Mouse (Mus musculus) hindbrain, embryonic 12.5 days (tissue): Measurements from ENCODE around the gene Eci2. TPM values are rescaled to one million over a fixed set of nuclear protein-coding genes. Genes with fewer than 3 reads are reported as not detected.
A peak's percentile ranks its signal among the peaks of the same experiment; 100 is the strongest.
"Not testable (repeated sequence)": the region's sequence is repeated elsewhere in the genome, so short reads cannot be mapped to it uniquely, and the experiment has no call there.

Experiments used
- ATAC-seq: fragments of 200-750 bp; cut with Nextera tagmentation; 2 replicates; pipeline ENCODE4 v1.8.0; 2017; ENCODE audit warnings: moderate TSS enrichment; ENCODE audit not compliant: low FRiP score
- H3K27ac ChIP-seq: fragments of 300-500 bp; sonication (generic); 2 replicates; pipeline ENCODE4 v1.5.1; 2016; ENCODE audit warnings: mild to moderate bottlenecking
- H3K27me3 ChIP-seq: fragments of 300-500 bp; sonication (generic); 2 replicates; pipeline ENCODE4 v1.6.1; 2016; ENCODE audit warnings: mild to moderate bottlenecking
- H3K36me3 ChIP-seq: fragments of 300-500 bp; sonication (generic); 2 replicates; pipeline ENCODE4 v1.6.1; 2016; ENCODE audit warnings: mild to moderate bottlenecking
- H3K4me1 ChIP-seq: fragments of 300-500 bp; sonication (generic); 2 replicates; pipeline ENCODE4 v1.6.1; 2016
- H3K4me2 ChIP-seq: fragments of 300-500 bp; sonication (generic); replicated peaks from 2 replicates; pipeline ENCODE4 v1.6.1; 2016; ENCODE audit warnings: mild to moderate bottlenecking
- H3K4me3 ChIP-seq: fragments of 300-500 bp; sonication (generic); 2 replicates; pipeline ENCODE4 v1.5.1; 2016; ENCODE audit warnings: mild to moderate bottlenecking
- H3K9ac ChIP-seq: fragments of 300-500 bp; sonication (generic); 2 replicates; pipeline ENCODE4 v1.6.1; 2016; ENCODE audit warnings: mild to moderate bottlenecking, moderate library complexity
- H3K9me3 ChIP-seq: fragments of 300-500 bp; sonication (generic); replicated peaks from 2 replicates; pipeline ENCODE4 v1.6.1; 2016; ENCODE audit warnings: mild to moderate bottlenecking
- WGBS: fragments of 180-500 bp; shearing (Covaris S2); methylation state at CpG from one replicate; pipeline ENCODE4 v1.1.7; 2016; 5-methylcytosine and 5-hydroxymethylcytosine counted together
- polyA plus RNA-seq: library from polyadenylated mRNA; unstranded; fragments of >200 nt; fragmentation: Nextera tagmentation; extraction: Ambion mirVana; gene quantifications from 2 replicates; pipeline ENCODE4 v1.2.1, GENCODE M21; 2016

Eci2 gene
- polyA plus RNA-seq, 1 experiment from 2014 or later: 122 TPM

- H3K9ac ChIP-seq, H3K9me3 ChIP-seq, H3K27me3 ChIP-seq, H3K27ac ChIP-seq, H3K4me2 ChIP-seq, H3K4me3 ChIP-seq, H3K4me1 ChIP-seq, ATAC-seq: not testable (repeated sequence)
- peaks cover 54% of the 10 kb centered on the region for H3K36me3 ChIP-seq
- 57% methylated on average over 5 of the region's 5 CpGs for WGBS
These were observed 48.3 kb downstream of the Eci2 start for GRCm38 (mm10) chr13:34978635-34979034.

- no peak for ATAC-seq
- Histone ChIP-seq H3K9ac (no peak overlapping the region), H3K27me3 (no peaks in the 10 kb centered on the region), H3K27ac (no peak overlapping the region), H3K4me1 (no peaks in the 10 kb centered on the region), H3K4me3 (no peak overlapping the region), H3K9me3 (no peaks in the 10 kb centered on the region), H3K36me3 (peaks cover 50% of the 10 kb centered on the region), H3K4me2 (no peak overlapping the region)
- 92% methylated on average over 3 of the region's 3 CpGs for WGBS
These were observed 49.5 kb downstream of the Eci2 start for GRCm38 (mm10) chr13:34977410-34977809.

GRCm38 (mm10) chr13:34976116-34976515 is 50.8 kb downstream of the Eci2 start:
- WGBS: 89% methylated on average over 4 of the region's 4 CpGs
- Histone ChIP-seq H3K4me1 (no peaks in the 10 kb centered on the region), H3K9me3 (no peaks in the 10 kb centered on the region), H3K4me2 (no peak overlapping the region), H3K27me3 (no peaks in the 10 kb centered on the region), H3K27ac (no peak overlapping the region), H3K9ac (no peak overlapping the region), H3K4me3 (no peak overlapping the region), H3K36me3 (peaks cover 39% of the 10 kb centered on the region)
- ATAC-seq: no peak

- ATAC-seq: no peak
- H3K4me2 ChIP-seq: no peak overlapping the region
- peaks cover 20% of the 10 kb centered on the region for H3K36me3 ChIP-seq
- no peak overlapping the region for H3K4me3 ChIP-seq
- 60% methylated on average over 1 of the region's 1 CpGs for WGBS
- no peaks in the 10 kb centered on the region for H3K4me1 ChIP-seq
- no peak overlapping the region for H3K27ac ChIP-seq
- H3K9ac ChIP-seq: no peak overlapping the region
- H3K9me3 ChIP-seq: no peaks in the 10 kb centered on the region
- no peaks in the 10 kb centered on the region for H3K27me3 ChIP-seq
These were observed 53.1 kb downstream of the Eci2 start for GRCm38 (mm10) chr13:34973770-34974169.

- Histone ChIP-seq H3K9ac (no peak overlapping the region), H3K4me1 (no peaks in the 10 kb centered on the region), H3K4me3 (no peak overlapping the region), H3K27me3 (no peaks in the 10 kb centered on the region), H3K27ac (no peak overlapping the region), H3K4me2 (no peak overlapping the region), H3K9me3 (no peaks in the 10 kb centered on the region), H3K36me3 (peaks cover 14% of the 10 kb centered on the region)
- no peak for ATAC-seq
- 54% methylated on average over 1 of the region's 1 CpGs for WGBS
These were observed 53.7 kb downstream of the Eci2 start for GRCm38 (mm10) chr13:34973149-34973548.

- H3K9ac ChIP-seq, H3K4me3 ChIP-seq, H3K4me2 ChIP-seq, H3K36me3 ChIP-seq, H3K9me3 ChIP-seq, ATAC-seq, H3K27ac ChIP-seq, H3K27me3 ChIP-seq, H3K4me1 ChIP-seq: not testable (repeated sequence)
These were observed 54.4 kb downstream of the Eci2 start for GRCm38 (mm10) chr13:34972456-34972855.

- not testable (repeated sequence) for H3K36me3 ChIP-seq, ATAC-seq
- WGBS: 64% methylated on average over 9 of the region's 9 CpGs
These were observed 61.2 kb downstream of the Eci2 start for GRCm38 (mm10) chr13:34965647-34966046.

GRCm38 (mm10) chr13:34964866-34965265 is 62.0 kb downstream of the Eci2 start:
- Histone ChIP-seq H3K36me3 (no peaks in the 10 kb centered on the region), H3K9ac (no peak overlapping the region), H3K27me3 (peaks cover 21% of the 10 kb centered on the region), H3K9me3 (no peaks in the 10 kb centered on the region), H3K4me2 (peak overlapping the region; percentile 85), H3K4me1 (peaks cover 13% of the 10 kb centered on the region), H3K4me3 (peak overlapping the region; percentile 43), H3K27ac (no peak overlapping the region)
- ATAC-seq: no peak
- WGBS: 6% methylated on average over 5 of the region's 5 CpGs

More at GRCm38 (mm10) chr13:34965647-34966046, 61.2 kb downstream of the Eci2 start:
- H3K4me1 ChIP-seq: peaks cover 13% of the 10 kb centered on the region
- not testable (repeated sequence) for H3K4me2 ChIP-seq, H3K4me3 ChIP-seq, H3K9ac ChIP-seq, H3K9me3 ChIP-seq, H3K27ac ChIP-seq
- H3K27me3 ChIP-seq: peaks cover 21% of the 10 kb centered on the region

GRCm38 (mm10) chr13:34964419-34964818 is 62.5 kb downstream of the Eci2 start:
- peak overlapping the region; percentile 43 for H3K4me3 ChIP-seq
- peaks cover 13% of the 10 kb centered on the region for H3K4me1 ChIP-seq
- H3K9ac ChIP-seq: peak overlapping the region; percentile 46; the same call in 1 of the 2 replicates
- H3K9me3 ChIP-seq: no peaks in the 10 kb centered on the region
- peaks cover 21% of the 10 kb centered on the region for H3K27me3 ChIP-seq
- 8% methylated on average over 14 of the region's 14 CpGs for WGBS
- ATAC-seq: no peak
- H3K27ac ChIP-seq: no peak overlapping the region
- H3K4me2 ChIP-seq: peak overlapping the region; percentile 85
- H3K36me3 ChIP-seq: no peaks in the 10 kb centered on the region

- peak; percentile 69 for ATAC-seq
- Histone ChIP-seq H3K9me3 (no peaks in the 10 kb centered on the region), H3K9ac (peak within 1 kb of the TSS; percentile 46; the same call in 1 of the 2 replicates), H3K36me3 (no peaks in the 10 kb centered on the region), H3K27me3 (peaks cover 21% of the 10 kb centered on the region), H3K4me2 (peak within 1 kb of the TSS; percentile 85), H3K4me3 (peak within 1 kb of the TSS; percentile 43), H3K4me1 (peaks cover 13% of the 10 kb centered on the region), H3K27ac (no peak within 1 kb of the TSS)
- WGBS: 2% methylated on average over 32 of the region's 32 CpGs
These were observed 63.1 kb downstream of the Eci2 start, which contains the start of gene Eci3 for GRCm38 (mm10) chr13:34963511-34964397. Gene Eci3 (minus strand): TSS chr13:34963810.

- H3K4me3 ChIP-seq: no peak overlapping the region
- no peak overlapping the region for H3K9ac ChIP-seq
- H3K27me3 ChIP-seq: peaks cover 21% of the 10 kb centered on the region
- H3K4me1 ChIP-seq: peaks cover 13% of the 10 kb centered on the region
- H3K4me2 ChIP-seq: no peak overlapping the region
- WGBS: 86% methylated on average over 4 of the region's 4 CpGs
- H3K27ac ChIP-seq: no peak overlapping the region
- no peaks in the 10 kb centered on the region for H3K9me3 ChIP-seq
- H3K36me3 ChIP-seq: no peaks in the 10 kb centered on the region
- ATAC-seq: no peak
These were observed 65.7 kb downstream of the Eci2 start for GRCm38 (mm10) chr13:34960996-34961770.

GRCm38 (mm10) chr13:34958158-34958557 is 68.7 kb downstream of the Eci2 start:
- H3K9me3 ChIP-seq, H3K4me2 ChIP-seq, H3K9ac ChIP-seq, H3K4me3 ChIP-seq, ATAC-seq, H3K27me3 ChIP-seq, H3K4me1 ChIP-seq, H3K36me3 ChIP-seq, H3K27ac ChIP-seq: not testable (repeated sequence)
- WGBS: 86% methylated on average over 3 of the region's 3 CpGs
